Mouse (Mus musculus): ENCODE measurements around the gene Syne1.

DNA sequence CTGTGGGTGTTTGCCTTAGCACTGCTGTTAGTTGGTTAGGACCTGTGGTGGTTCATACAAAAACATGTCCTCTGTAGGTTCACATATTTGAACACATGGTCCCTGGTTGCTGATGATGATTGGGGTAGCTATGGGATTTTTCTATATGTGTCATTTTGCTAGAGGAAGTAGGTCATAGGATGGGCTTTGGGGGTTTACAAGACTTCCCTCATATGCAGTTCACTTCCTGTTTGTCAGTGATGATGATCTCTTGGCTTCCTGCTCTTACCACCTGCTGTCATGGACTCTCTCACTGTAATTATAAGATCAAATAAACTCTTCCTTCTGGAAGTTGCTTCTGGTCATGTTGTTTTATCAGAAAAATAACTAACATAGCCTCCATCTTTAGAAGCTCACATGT lies 7.5 kb upstream of the Syne1 start:
- TF ChIP-seq POLR2A (IDR thresholded peaks at IDR 0.05; ENCODE audit: low read depth, low read length) (no peak), CTCF (IDR thresholded peaks at IDR 0.05; ENCODE audit: extremely low read depth, insufficient read depth, insufficient read length, insufficient replicate concordance) (no peak)
